Comparison of ENCODE assay signal across 23 mouse cellular contexts in genomic region chr3:49096118-49096517, GRCm38 (mm10).
DNase-seq lines count a peak whose midpoint lies in the region; ATAC-seq lines count a peak whose summit lies in the region.
"Had no signal": no experiment of that assay in that cellular context is flagged by ENCODE, and none has a peak within 500 bp of the region (broad histone marks: within the 10 kb centered on the region; RNA-seq: fewer than 3 reads in every experiment).

No protein-coding gene starts in this region.

- WGBS in forebrain, embryonic 11.5 days: 47% methylated on average over 4 of the region's 4 CpGs
- WGBS in forebrain, embryonic 16.5 days: 28% methylated on average over 4 of the region's 4 CpGs
- WGBS in neural tube, embryonic 11.5 days: 60% methylated on average over 4 of the region's 4 CpGs
- WGBS in neural tube, embryonic 15.5 days: 32% methylated on average over 4 of the region's 4 CpGs
- 18% methylated on average over 4 of the region's 4 CpGs for WGBS in midbrain, embryonic 13.5 days

- no peak overlapping the region for H3K4me2 ChIP-seq in forebrain, embryonic 11.5 days (ENCODE audit: low read depth, low read length, severe bottlenecking)
- H3K4me2 ChIP-seq in forebrain, embryonic 16.5 days (ENCODE audit: low read length): no peak overlapping the region
- no peak overlapping the region for H3K4me2 ChIP-seq in neural tube, embryonic 11.5 days (ENCODE audit: low read depth)
- no peak overlapping the region for H3K4me2 ChIP-seq in neural tube, embryonic 15.5 days
- no peak overlapping the region for H3K4me2 ChIP-seq in midbrain, embryonic 13.5 days (replicated peaks)
- H3K4me2 ChIP-seq: embryonic facial prominence, embryonic 13.5 days; hindbrain, embryonic 12.5 days had no signal

- no peak for DNase-seq in forebrain, embryonic 11.5 days (ENCODE audit: low spot score)
- DNase-seq in neural tube, embryonic 11.5 days (ENCODE audit: low spot score): peak; percentile 12
- DNase-seq in frontal cortex, postnatal 10 days (ENCODE audit: low spot score in 2 of 2): no peak
- DNase-seq in right cerebral cortex, postnatal 25 days: no peak
- DNase-seq: adrenal gland, postnatal 14 days; cerebellum, adult 18-20 months; cerebellum, adult 9-11 months; cerebellum, postnatal 36 days; gastrocnemius, postnatal 36 days; heart, adult 11 months; heart, postnatal 10 days; heart, postnatal 4 days had no signal

- no peaks in the 10 kb centered on the region for H3K27me3 ChIP-seq in forebrain, embryonic 11.5 days (ENCODE audit: control insufficient read depth, insufficient read depth, low read length)
- H3K27me3 ChIP-seq in forebrain, embryonic 16.5 days (replicated peaks; ENCODE audit: control insufficient read depth, insufficient read depth, low read length): no peaks in the 10 kb centered on the region
- no peaks in the 10 kb centered on the region for H3K27me3 ChIP-seq in neural tube, embryonic 11.5 days (ENCODE audit: control insufficient read depth, insufficient read depth, low read length)
- no peaks in the 10 kb centered on the region for H3K27me3 ChIP-seq in neural tube, embryonic 15.5 days (replicated peaks)
- peaks cover 29% of the 10 kb centered on the region for H3K27me3 ChIP-seq in midbrain, embryonic 13.5 days
- H3K27me3 ChIP-seq: CH12.LX; embryonic facial prominence, embryonic 13.5 days; hindbrain, embryonic 12.5 days; Patski had no signal

- no peaks in the 10 kb centered on the region for H3K4me1 ChIP-seq in forebrain, embryonic 11.5 days (replicated peaks; ENCODE audit: control insufficient read depth, insufficient read depth, low read length)
- no peaks in the 10 kb centered on the region for H3K4me1 ChIP-seq in forebrain, embryonic 16.5 days (replicated peaks; ENCODE audit: control insufficient read depth, insufficient read depth, low read length)
- no peaks in the 10 kb centered on the region for H3K4me1 ChIP-seq in neural tube, embryonic 11.5 days (ENCODE audit: control insufficient read depth, insufficient read depth, low read length)
- H3K4me1 ChIP-seq in neural tube, embryonic 15.5 days: 0 out of 2 replicates have a peak, but pooled peaks cover 3% of the 10 kb centered on the region
- H3K4me1 ChIP-seq in midbrain, embryonic 13.5 days (replicated peaks): peaks cover 4% of the 10 kb centered on the region; the same call in 1 of the 2 replicates
- H3K4me1 ChIP-seq: embryonic facial prominence, embryonic 13.5 days; heart, embryonic 10.5 days; hindbrain, embryonic 12.5 days had no signal

- H3K4me3 ChIP-seq in forebrain, embryonic 11.5 days (ENCODE audit: low read depth, low read length): no peak overlapping the region
- no peak overlapping the region for H3K4me3 ChIP-seq in forebrain, embryonic 16.5 days (replicated peaks; ENCODE audit: low read length)
- H3K4me3 ChIP-seq in neural tube, embryonic 11.5 days (ENCODE audit: low read depth, low read length): no peak overlapping the region
- H3K4me3 ChIP-seq in neural tube, embryonic 15.5 days (replicated peaks): no peak overlapping the region
- no peak overlapping the region for H3K4me3 ChIP-seq in midbrain, embryonic 13.5 days (replicated peaks)
- H3K4me3 ChIP-seq: embryonic facial prominence, embryonic 13.5 days; heart, embryonic 10.5 days; hindbrain, embryonic 12.5 days had no signal

- peak; percentile 60; the same call in 1 of the 2 replicates for ATAC-seq in forebrain, embryonic 11.5 days (replicated peaks; ENCODE audit: low FRiP score)
- ATAC-seq in forebrain, embryonic 16.5 days: no peak
- no peak for ATAC-seq in neural tube, embryonic 11.5 days (ENCODE audit: insufficient read depth, low FRiP score, low TSS enrichment)
- no peak for ATAC-seq in neural tube, embryonic 15.5 days (ENCODE audit: low FRiP score)
- ATAC-seq in midbrain, embryonic 13.5 days: peak; percentile 44; the same call in 1 of the 2 replicates
- ATAC-seq: activated CD4-positive, CD25-positive, alpha-beta regulatory T cell, adult 4 months; hindbrain, embryonic 16.5 days; inflammation-experienced regulatory T-cells, adult 6 months; Patski had no signal

- H3K9me3 ChIP-seq in forebrain, embryonic 11.5 days (ENCODE audit: control insufficient read depth, low read length): no peaks in the 10 kb centered on the region
- H3K9me3 ChIP-seq in forebrain, embryonic 16.5 days (ENCODE audit: control insufficient read depth, low read length): no peaks in the 10 kb centered on the region
- no peaks in the 10 kb centered on the region for H3K9me3 ChIP-seq in neural tube, embryonic 11.5 days (ENCODE audit: control insufficient read depth, low read length)
- H3K9me3 ChIP-seq in neural tube, embryonic 15.5 days (replicated peaks): no peaks in the 10 kb centered on the region
- H3K9me3 ChIP-seq in midbrain, embryonic 13.5 days: no peaks in the 10 kb centered on the region
- H3K9me3 ChIP-seq: embryonic facial prominence, embryonic 13.5 days; heart, embryonic 10.5 days; hindbrain, embryonic 12.5 days had no signal

- H3K9ac ChIP-seq in forebrain, embryonic 11.5 days (ENCODE audit: low read length): no peak overlapping the region
- H3K9ac ChIP-seq in forebrain, embryonic 16.5 days (replicated peaks; ENCODE audit: low read depth, low read length): no peak overlapping the region
- no peak overlapping the region for H3K9ac ChIP-seq in neural tube, embryonic 11.5 days (ENCODE audit: low read length)
- no peak overlapping the region for H3K9ac ChIP-seq in neural tube, embryonic 15.5 days (replicated peaks)
- H3K9ac ChIP-seq in midbrain, embryonic 13.5 days (replicated peaks): no peak overlapping the region
- H3K9ac ChIP-seq: embryonic facial prominence, embryonic 13.5 days; hindbrain, embryonic 12.5 days had no signal

- H3K36me3 ChIP-seq in forebrain, embryonic 11.5 days (ENCODE audit: control insufficient read depth, insufficient read depth, low read length): no peaks in the 10 kb centered on the region
- H3K36me3 ChIP-seq in forebrain, embryonic 16.5 days (ENCODE audit: control insufficient read depth, insufficient read depth): no peaks in the 10 kb centered on the region
- no peaks in the 10 kb centered on the region for H3K36me3 ChIP-seq in neural tube, embryonic 11.5 days (ENCODE audit: control insufficient read depth, insufficient read depth, low read length)
- no peaks in the 10 kb centered on the region for H3K36me3 ChIP-seq in neural tube, embryonic 15.5 days
- no peaks in the 10 kb centered on the region for H3K36me3 ChIP-seq in midbrain, embryonic 13.5 days
- H3K36me3 ChIP-seq: embryonic facial prominence, embryonic 13.5 days; heart, embryonic 10.5 days; hindbrain, embryonic 12.5 days had no signal

- no peak overlapping the region for H3K27ac ChIP-seq in forebrain, embryonic 11.5 days (ENCODE audit: low read depth, low read length)
- no peak overlapping the region for H3K27ac ChIP-seq in forebrain, embryonic 16.5 days (ENCODE audit: low read length)
- no peak overlapping the region for H3K27ac ChIP-seq in neural tube, embryonic 11.5 days (ENCODE audit: low read depth, low read length)
- H3K27ac ChIP-seq in neural tube, embryonic 15.5 days (replicated peaks): no peak overlapping the region
- H3K27ac ChIP-seq in midbrain, embryonic 13.5 days: no peak overlapping the region
- H3K27ac ChIP-seq: embryonic facial prominence, embryonic 13.5 days; heart, embryonic 10.5 days; hindbrain, embryonic 12.5 days had no signal

Comparison
In these comparisons a context has a peak if more than half of its experiments do, and no peak if none do; other contexts are left out.
1. ATAC-seq: peak in forebrain, embryonic 11.5 days (single experiment) and midbrain, embryonic 13.5 days (single experiment); none in forebrain, embryonic 16.5 days (single experiment), neural tube, embryonic 11.5 days (single experiment) and neural tube, embryonic 15.5 days (single experiment).